Mouse (Mus musculus) bone marrow macrophage, adult 2 months (primary cell): ENCODE results near the gene Setd6. TPM values are rescaled to one million over a fixed set of nuclear protein-coding genes. Genes with fewer than 3 reads are reported as not detected.

ENCODE experiments used
- H3K27ac ChIP-seq: 2 replicates; pipeline ENCODE4 v1.5.1; 2012; ENCODE audit warnings: low read depth, low read length; ENCODE audit not compliant: insufficient read depth
- H3K4me1 ChIP-seq: 2 replicates; pipeline ENCODE4 v1.6.1; 2012; ENCODE audit warnings: low read length; ENCODE audit not compliant: control insufficient read depth, insufficient read depth
- H3K4me3 ChIP-seq: 2 replicates; pipeline ENCODE4 v1.5.1; 2012; ENCODE audit warnings: mild to moderate bottlenecking, low read length, moderate library complexity; ENCODE audit not compliant: insufficient read depth
- CTCF ChIP-seq: IDR thresholded peaks from 2 replicates; pipeline ENCODE4 v1.5.1; 2012; ENCODE audit warnings: low read depth, mild to moderate bottlenecking, low read length, moderate library complexity
- POLR2A ChIP-seq: IDR thresholded peaks from 2 replicates; pipeline ENCODE4 v1.6.1; 2012; ENCODE audit warnings: mild to moderate bottlenecking, low read depth, low read length, borderline replicate concordance
- polyA plus RNA-seq: library from polyadenylated mRNA; stranded (reverse); fragments of >200 nt; gene quantifications from 2 replicates; pipeline ENCODE4 v1.2.4, GENCODE M21; 2012; ENCODE audit not compliant: missing spikeins, insufficient read depth, insufficient read length

Gene Setd6
- polyA plus RNA-seq, 1 experiment: 11.2 TPM

DNA sequence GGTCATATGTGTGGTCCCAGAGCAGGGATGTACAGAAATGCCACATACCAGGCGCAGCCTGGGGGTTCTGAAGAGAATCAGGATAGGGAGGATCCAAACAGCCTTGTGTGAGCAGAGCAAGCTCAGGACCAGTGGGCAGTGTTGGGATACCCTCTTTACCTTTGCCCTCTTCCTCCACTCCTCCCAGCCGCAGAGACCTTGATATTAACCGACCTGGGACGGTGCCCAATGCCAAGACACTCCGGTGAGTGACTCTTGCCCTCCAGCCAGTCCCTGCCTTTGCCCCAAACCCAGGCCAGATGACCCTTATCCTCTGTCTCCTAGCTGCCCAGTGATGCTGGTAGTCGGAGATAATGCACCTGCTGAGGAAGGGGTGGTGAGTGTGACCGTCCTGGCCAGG, 6.1 kb upstream of the Setd6 start:
- Histone ChIP-seq H3K27ac (no peak overlapping the region), H3K4me1 (no peaks in the 10 kb centered on the region)
- no peak for TF ChIP-seq POLR2A
- no peak for TF ChIP-seq CTCF

DNA sequence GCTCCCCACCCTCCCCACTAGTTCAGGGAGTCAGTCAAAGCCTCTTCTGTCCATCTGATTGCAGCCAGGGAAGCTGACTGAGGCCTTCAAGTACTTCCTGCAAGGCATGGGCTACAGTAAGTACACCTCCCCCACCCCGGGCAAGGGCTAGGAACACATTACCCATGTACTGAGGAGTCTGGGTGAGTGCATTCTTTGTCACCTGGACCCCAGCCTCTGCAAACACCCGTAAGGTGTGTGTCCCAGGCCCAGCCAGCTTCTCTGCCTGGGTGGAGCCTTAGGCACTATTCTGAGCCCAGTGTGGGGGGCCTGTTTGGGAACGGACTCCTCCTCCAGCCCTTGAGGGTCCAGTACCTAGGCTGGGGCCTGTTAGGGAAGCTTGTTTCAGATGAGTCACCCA, 4.7 kb upstream of the Setd6 start:
- Histone ChIP-seq H3K4me3 (no peak overlapping the region), H3K27ac (no peak overlapping the region), H3K4me1 (peaks cover 5% of the 10 kb centered on the region)
- TF ChIP-seq POLR2A (no peak), CTCF (no peak)

More for the DNA sequence above, 6.1 kb upstream of the Setd6 start:
- H3K4me3 ChIP-seq: no peak overlapping the region

DNA sequence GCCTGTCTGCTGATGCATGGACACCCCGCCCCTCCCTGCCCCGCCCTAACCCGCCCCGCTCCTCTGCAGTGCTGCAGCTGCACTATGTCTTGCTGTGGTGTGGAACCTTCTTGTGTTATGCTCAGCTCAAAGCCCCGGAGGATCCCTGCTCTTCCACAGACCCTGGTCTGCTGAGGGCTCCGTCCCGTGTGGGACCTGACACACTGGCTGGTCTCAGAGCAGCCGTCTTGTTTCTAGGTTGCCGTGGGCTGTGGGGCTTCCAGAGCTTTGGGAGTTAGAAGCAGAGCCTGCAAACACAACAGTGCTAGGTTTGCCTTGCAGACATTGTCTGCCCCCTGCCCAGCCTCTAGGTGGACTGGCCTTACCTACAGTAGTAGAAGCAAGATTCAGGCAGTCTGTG, 3.3 kb upstream of the Setd6 start:
- TF ChIP-seq POLR2A: no peak
- no peak overlapping the region for H3K4me3 ChIP-seq
- no peak overlapping the region for H3K27ac ChIP-seq
- peaks cover 5% of the 10 kb centered on the region for H3K4me1 ChIP-seq

DNA sequence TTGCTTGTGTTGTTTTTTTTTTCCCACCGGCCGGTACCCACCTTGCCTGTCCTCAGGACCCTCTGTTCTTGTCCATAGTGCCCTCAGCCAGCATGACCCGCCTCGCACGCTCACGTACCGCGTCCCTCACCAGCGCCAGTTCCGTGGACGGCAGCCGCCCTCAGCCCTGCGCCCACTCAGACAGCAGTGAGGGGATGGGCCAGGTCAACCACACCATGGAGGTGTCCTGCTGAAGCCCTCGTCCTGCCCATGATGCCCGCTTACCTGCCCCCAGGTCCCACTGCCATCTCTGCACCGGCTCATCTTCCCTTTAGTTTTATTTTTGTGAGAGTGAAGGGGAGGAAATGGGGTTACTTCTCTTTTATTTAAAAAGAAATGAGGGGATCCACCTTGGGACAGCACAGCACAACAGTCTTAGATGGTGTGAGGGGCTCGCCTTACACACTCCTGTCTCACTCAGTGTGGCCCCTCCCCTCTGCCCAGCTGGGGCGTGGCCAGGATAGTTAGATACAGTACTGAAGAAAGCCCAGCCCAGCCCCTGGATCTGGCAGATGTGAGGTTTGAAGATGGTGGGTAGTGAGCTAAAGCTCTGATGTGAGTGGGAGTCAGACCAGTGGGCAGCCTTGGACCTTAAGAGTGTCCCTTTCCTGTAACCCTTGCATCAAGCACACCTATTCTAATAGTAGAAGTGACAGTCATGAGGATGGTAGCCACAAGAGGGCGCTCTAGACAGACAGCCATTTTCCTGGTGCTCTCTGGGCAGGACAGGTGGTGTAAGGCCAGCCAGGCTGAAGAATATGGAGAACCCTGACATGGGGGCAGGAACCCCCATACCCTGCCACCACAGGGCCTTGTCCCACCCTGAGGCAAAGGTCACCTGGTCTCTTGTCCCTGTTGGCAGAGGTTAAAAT, 2.3 kb upstream of the Setd6 start:
- Histone ChIP-seq H3K4me1 (peaks cover 5% of the 10 kb centered on the region), H3K27ac (no peak overlapping the region), H3K4me3 (no peak overlapping the region)
- TF ChIP-seq POLR2A: no peak
- TF ChIP-seq CTCF: peak; percentile 92

DNA sequence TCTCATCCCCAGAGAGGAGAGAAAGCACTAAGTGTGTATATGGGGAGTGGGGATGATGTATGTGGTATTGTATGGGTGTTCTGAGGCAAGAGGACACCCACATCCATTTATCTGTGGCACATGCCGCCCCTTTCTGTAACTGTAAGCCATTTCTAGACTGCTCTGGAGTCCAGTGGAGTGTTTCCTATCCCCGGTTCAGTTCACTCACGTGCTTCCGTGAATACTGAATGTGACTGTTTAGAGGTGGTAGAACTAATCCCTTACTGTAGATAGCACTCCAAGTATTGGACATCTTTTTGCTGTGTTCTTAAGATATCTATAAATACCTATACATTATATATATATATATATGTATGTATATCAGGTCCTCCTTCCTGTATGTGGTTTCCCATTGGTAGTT, 1.3 kb upstream of the Setd6 start:
- Histone ChIP-seq H3K4me3 (no peak overlapping the region), H3K4me1 (peaks cover 5% of the 10 kb centered on the region), H3K27ac (no peak overlapping the region)
- no peak for TF ChIP-seq POLR2A
- TF ChIP-seq CTCF: no peak

GRCm38 (mm10) chr8:95714837-95715413, 756 bp upstream of the Setd6 start:
- TF ChIP-seq CTCF (no peak), POLR2A (no peak)
- H3K4me3 ChIP-seq: peak overlapping the region; percentile 81
- peaks cover 5% of the 10 kb centered on the region for H3K4me1 ChIP-seq
- H3K27ac ChIP-seq: no peak overlapping the region

DNA sequence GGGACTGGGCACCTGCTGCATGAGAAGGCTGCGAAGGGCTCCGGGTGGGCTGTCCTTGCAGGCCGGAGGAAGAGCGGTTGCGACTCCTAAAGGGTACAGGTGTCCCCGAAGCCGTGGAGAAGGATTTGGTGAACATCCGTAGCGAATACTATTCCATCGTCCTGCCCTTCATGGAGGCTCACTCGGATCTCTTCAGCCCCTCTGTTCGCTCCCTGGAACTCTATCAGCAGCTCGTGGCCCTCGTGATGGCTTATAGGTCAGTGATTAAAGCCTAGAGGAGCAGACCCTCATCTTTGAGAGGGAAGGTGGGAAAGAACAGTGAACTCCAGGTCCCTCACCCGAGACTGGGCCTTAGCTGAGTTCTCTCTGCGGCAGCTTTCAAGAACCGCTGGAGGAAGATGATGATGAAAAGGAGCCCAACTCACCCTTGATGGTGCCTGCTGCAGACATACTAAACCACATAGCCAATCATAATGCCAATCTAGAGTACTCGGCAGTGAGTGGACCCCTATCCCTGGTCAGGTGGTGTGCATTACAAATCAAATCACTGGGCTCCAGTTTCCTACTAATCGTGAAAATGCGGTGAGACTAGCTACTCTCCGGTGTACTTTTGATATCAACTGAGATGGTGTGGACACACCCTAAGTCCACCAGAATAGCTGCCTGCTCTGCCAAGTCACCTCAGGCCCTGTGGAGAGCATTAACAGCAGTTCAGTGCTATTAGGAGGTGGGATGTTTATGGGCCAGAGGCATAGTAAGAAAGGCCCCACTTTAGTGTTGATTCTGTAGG, 1.1 kb downstream of the Setd6 start:
- no peak for TF ChIP-seq POLR2A
- no peak for TF ChIP-seq CTCF
- Histone ChIP-seq H3K27ac (no peak overlapping the region), H3K4me1 (peaks cover 5% of the 10 kb centered on the region), H3K4me3 (peak overlapping the region; percentile 81)

DNA sequence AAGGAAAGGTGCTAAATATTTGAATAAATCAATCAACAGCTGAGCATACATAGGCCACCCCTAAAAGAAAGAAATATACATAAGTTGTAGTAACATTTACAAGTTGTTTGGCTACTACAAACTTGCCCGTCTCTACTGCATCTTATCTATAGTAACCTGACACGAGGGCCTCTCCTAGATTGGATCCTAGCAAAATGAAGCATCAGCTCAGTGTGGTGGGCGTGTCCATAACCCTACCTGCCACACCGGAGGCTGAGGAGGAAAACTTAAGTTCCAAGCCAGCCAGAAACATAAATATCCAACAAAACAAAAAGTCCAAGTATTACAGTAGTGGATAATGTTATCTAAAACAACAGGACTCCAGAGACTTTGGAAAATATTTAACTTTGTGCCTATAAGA, 11.9 kb downstream of the Setd6 start:
- Histone ChIP-seq H3K4me1 (no peaks in the 10 kb centered on the region), H3K27ac (no peak overlapping the region), H3K4me3 (no peak overlapping the region)
- TF ChIP-seq CTCF (no peak), POLR2A (no peak)

DNA sequence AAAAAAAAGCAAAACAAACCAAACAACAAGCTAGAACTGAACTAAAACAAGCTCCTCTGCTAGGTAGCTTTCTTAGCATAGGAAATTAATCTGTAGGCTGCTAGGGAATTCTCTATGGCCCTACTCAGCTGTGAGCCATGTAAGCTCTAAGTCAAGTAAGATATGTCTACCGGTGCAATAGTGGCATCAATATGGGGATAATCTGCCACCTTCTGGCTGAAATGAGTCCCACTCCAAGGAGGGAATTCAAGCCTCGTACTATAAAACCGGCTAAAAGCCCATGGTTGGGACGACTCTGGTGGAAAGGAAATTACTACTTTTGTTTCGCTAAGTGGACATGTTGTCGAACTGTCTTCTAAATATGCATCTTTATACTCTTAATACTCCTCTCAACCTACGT, 22.9 kb downstream of the Setd6 start:
- H3K27ac ChIP-seq: no peak overlapping the region
- peaks cover 4% of the 10 kb centered on the region for H3K4me1 ChIP-seq
- TF ChIP-seq CTCF (no peak), POLR2A (no peak)
- H3K4me3 ChIP-seq: no peak overlapping the region
